Comparison of ENCODE assay signal across 22 mouse cellular contexts in the genomic region with DNA sequence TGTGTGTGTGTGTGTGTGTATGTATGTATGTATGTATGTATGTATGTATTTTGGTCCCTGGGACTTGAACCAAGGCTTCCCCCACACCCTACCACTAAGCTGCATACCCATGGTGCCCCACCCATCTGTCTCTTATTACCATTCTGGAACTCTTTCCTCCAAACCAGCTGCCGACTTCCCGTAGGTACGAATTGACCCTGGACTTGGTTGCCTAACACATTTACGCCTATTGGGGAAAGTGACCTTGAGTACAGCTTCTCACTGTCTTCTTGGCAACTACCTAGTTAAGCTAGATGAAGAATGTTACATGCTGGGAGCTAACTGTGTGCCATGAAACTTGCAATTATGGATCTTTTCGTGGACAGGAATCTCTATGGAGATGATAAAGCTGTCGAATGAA. TPM values are rescaled to one million over a fixed set of nuclear protein-coding genes. Genes with fewer than 3 reads are reported as not detected.
DNase-seq lines count a peak whose midpoint lies in the region; ATAC-seq and TF ChIP-seq lines count a peak whose summit lies in the region.
"Had no signal": no experiment of that assay in that cellular context is flagged by ENCODE, and none has a peak within 500 bp of the region (broad histone marks: within the 10 kb centered on the region; RNA-seq: fewer than 3 reads in every experiment).

No protein-coding gene starts in this region.

- no peak overlapping the region for H3K9ac ChIP-seq in midbrain, embryonic 11.5 days (ENCODE audit: low read length)
- H3K9ac ChIP-seq in midbrain, embryonic 15.5 days, result no peak overlapping the region
- H3K9ac ChIP-seq: embryonic facial prominence, embryonic 13.5 days; forebrain, embryonic 12.5 days; hindbrain, embryonic 12.5 days had no signal

- WGBS in kidney, adult 2 months, result 73% methylated on average over 6 of the region's 6 CpGs
- WGBS in midbrain, embryonic 11.5 days, result 91% methylated on average over 6 of the region's 6 CpGs
- 96% methylated on average over 6 of the region's 6 CpGs for WGBS in midbrain, embryonic 15.5 days
- 39% methylated on average over 6 of the region's 6 CpGs for WGBS in small intestine, adult 2 months

- peak overlapping the region; percentile 72 for H3K27ac ChIP-seq in kidney, adult 2 months (ENCODE audit: insufficient read depth, low read depth, low read length)
- no peak overlapping the region for H3K27ac ChIP-seq in midbrain, embryonic 11.5 days (ENCODE audit: low read depth, low read length)
- H3K27ac ChIP-seq in midbrain, embryonic 15.5 days, result no peak overlapping the region
- H3K27ac ChIP-seq in small intestine, adult 2 months (ENCODE audit: insufficient read depth, low read depth, low read length), result peak overlapping the region; percentile 93
- H3K27ac ChIP-seq: embryonic facial prominence, embryonic 13.5 days; forebrain, embryonic 12.5 days; heart, adult 2 months; hindbrain, embryonic 12.5 days had no signal

- no peaks in the 10 kb centered on the region for H3K27me3 ChIP-seq in kidney, adult 2 months (replicated peaks; ENCODE audit: control insufficient read depth, insufficient read depth, low read length)
- no peaks in the 10 kb centered on the region for H3K27me3 ChIP-seq in midbrain, embryonic 11.5 days (ENCODE audit: control insufficient read depth, insufficient read depth, low read length)
- H3K27me3 ChIP-seq in midbrain, embryonic 15.5 days (replicated peaks), result no peaks in the 10 kb centered on the region
- no peaks in the 10 kb centered on the region for H3K27me3 ChIP-seq in small intestine, adult 2 months (ENCODE audit: control insufficient read depth, insufficient read depth, low read length)
- H3K27me3 ChIP-seq: embryonic facial prominence, embryonic 13.5 days; forebrain, embryonic 12.5 days; hindbrain, embryonic 12.5 days had no signal

- H3K9me3 ChIP-seq in midbrain, embryonic 11.5 days (ENCODE audit: control insufficient read depth, low read length), result no peaks in the 10 kb centered on the region
- no peaks in the 10 kb centered on the region for H3K9me3 ChIP-seq in midbrain, embryonic 15.5 days
- H3K9me3 ChIP-seq: embryonic facial prominence, embryonic 13.5 days; forebrain, embryonic 12.5 days; hindbrain, embryonic 12.5 days had no signal

- no peak for TF ChIP-seq CTCF in kidney, adult 2 months (conservative IDR thresholded peaks at IDR 0.05; ENCODE audit: insufficient read depth, insufficient read length, low read depth, low read length)
- TF ChIP-seq CTCF in small intestine, adult 2 months (IDR thresholded peaks at IDR 0.05; ENCODE audit: extremely low read depth, insufficient read length, insufficient replicate concordance, low read depth, low read length), result no peak

- TF ChIP-seq POLR2A in kidney, adult 2 months (IDR thresholded peaks at IDR 0.05; ENCODE audit: low read depth, low read length), result no peak
- TF ChIP-seq POLR2A in small intestine, adult 2 months (IDR thresholded peaks at IDR 0.05; ENCODE audit: low read depth, low read length), result no peak

- DNase-seq in heart, adult 11 months, result peak; percentile 80
- no peak for DNase-seq in heart, adult 9 months (ENCODE audit: low spot score in 2 of 2)
- DNase-seq in kidney, adult 2 months, result peak; percentile 13
- DNase-seq in kidney, postnatal 14 days, result no peak
- DNase-seq in midbrain, embryonic 11.5 days (ENCODE audit: low spot score, missing footprints), result peak; percentile 21
- no peak for DNase-seq in spleen, postnatal 14 days (ENCODE audit: low spot score in 2 of 2)
- DNase-seq: cerebellum, adult 11 months; cerebellum, adult 9-11 months; cerebellum, postnatal 36 days; heart, postnatal 10 days; heart, postnatal 4 days had no signal

- H3K4me1 ChIP-seq in kidney, adult 2 months (ENCODE audit: control insufficient read depth, insufficient read depth, low read length), result peaks cover 8% of the 10 kb centered on the region; the same call in 1 of the 2 replicates
- H3K4me1 ChIP-seq in midbrain, embryonic 11.5 days (ENCODE audit: control insufficient read depth, insufficient read depth, low read length), result no peaks in the 10 kb centered on the region
- H3K4me1 ChIP-seq in midbrain, embryonic 15.5 days, result no peaks in the 10 kb centered on the region
- H3K4me1 ChIP-seq in small intestine, adult 2 months (ENCODE audit: control insufficient read depth, insufficient read depth, insufficient read length, low read length), result peaks cover 23% of the 10 kb centered on the region; the same call in 1 of the 2 replicates
- H3K4me1 ChIP-seq: embryonic facial prominence, embryonic 13.5 days; forebrain, embryonic 12.5 days; hindbrain, embryonic 12.5 days had no signal

- no peak overlapping the region for H3K4me3 ChIP-seq in kidney, adult 2 months (ENCODE audit: insufficient read depth, low read depth, low read length)
- no peak overlapping the region for H3K4me3 ChIP-seq in midbrain, embryonic 11.5 days (ENCODE audit: low read depth, low read length)
- no peak overlapping the region for H3K4me3 ChIP-seq in midbrain, embryonic 15.5 days
- no peak overlapping the region for H3K4me3 ChIP-seq in small intestine, adult 2 months (ENCODE audit: low read depth, low read length)
- H3K4me3 ChIP-seq: embryonic facial prominence, embryonic 13.5 days; forebrain, embryonic 12.5 days; heart, adult 2 months; hindbrain, embryonic 12.5 days had no signal

- ATAC-seq in midbrain, embryonic 11.5 days (ENCODE audit: low FRiP score), result no peak
- ATAC-seq in midbrain, embryonic 15.5 days (replicated peaks), result no peak
- ATAC-seq: forebrain, embryonic 16.5 days; hindbrain, embryonic 16.5 days; inflammation-experienced regulatory T-cells, adult 6 months had no signal

- H3K36me3 ChIP-seq in kidney, adult 2 months (ENCODE audit: control insufficient read depth, insufficient read depth, low read length), result no peaks in the 10 kb centered on the region; the same call in 1 of the 2 replicates
- no peaks in the 10 kb centered on the region for H3K36me3 ChIP-seq in midbrain, embryonic 11.5 days (ENCODE audit: control insufficient read depth, insufficient read depth, low read length)
- peaks cover 30% of the 10 kb centered on the region for H3K36me3 ChIP-seq in midbrain, embryonic 15.5 days (replicated peaks)
- H3K36me3 ChIP-seq in small intestine, adult 2 months (ENCODE audit: control insufficient read depth, insufficient read depth, low read length), result peaks cover 21% of the 10 kb centered on the region

- no peak overlapping the region for H3K4me2 ChIP-seq in midbrain, embryonic 11.5 days
- no peak overlapping the region for H3K4me2 ChIP-seq in midbrain, embryonic 15.5 days
- H3K4me2 ChIP-seq: embryonic facial prominence, embryonic 13.5 days; forebrain, embryonic 12.5 days; hindbrain, embryonic 12.5 days had no signal

RNA-seq across cellular contexts. Expression of a gene that starts 9.1 kb away (rescaled TPM):
- polyA plus RNA-seq in kidney, adult 2 months (2012; rRNA removed), result not detected in 2 replicates
- not detected in 2 replicates for polyA plus RNA-seq in midbrain, embryonic 11.5 days (2014; fragmentation: Nextera tagmentation; extraction: Ambion mirVana)
- polyA plus RNA-seq in midbrain, embryonic 15.5 days (2015; fragmentation: Nextera tagmentation; extraction: Ambion mirVana), result not detected in 2 replicates
- not detected in 2 replicates for polyA plus RNA-seq in small intestine, adult 2 months (2012; rRNA removed)
- polyA plus RNA-seq: embryonic facial prominence, embryonic 13.5 days; forebrain, embryonic 12.5 days; forebrain, embryonic 16.5 days; frontal cortex, adult 2 months; heart, adult 2 months; heart, embryonic 14.5 days; hindbrain, embryonic 12.5 days; hindbrain, embryonic 16.5 days; inflammation-experienced regulatory T-cells, adult 6 months had no signal

RNA-seq across cellular contexts. Expression of a gene that starts 50.0 kb away (rescaled TPM):
- 0.45 TPM in 2 replicates for polyA plus RNA-seq in kidney, adult 2 months (2012; rRNA removed)
- 0.17 TPM in 1 of 2 replicates, not detected in the other for polyA plus RNA-seq in midbrain, embryonic 11.5 days (2014; fragmentation: Nextera tagmentation; extraction: Ambion mirVana)
- 0.50 and 0.99 TPM in 2 replicates for polyA plus RNA-seq in midbrain, embryonic 15.5 days (2015; fragmentation: Nextera tagmentation; extraction: Ambion mirVana)
- 0.36 and 1.4 TPM in 2 replicates for polyA plus RNA-seq in small intestine, adult 2 months (2012; rRNA removed)
- polyA plus RNA-seq: heart, embryonic 14.5 days had no signal

Comparison
In these comparisons a context has a peak if more than half of its experiments do, and no peak if none do; other contexts are left out.
1. DNase-seq: peak in heart, adult 11 months (single experiment), kidney, adult 2 months (single experiment) and midbrain, embryonic 11.5 days (single experiment); none in heart, adult 9 months (0 of 2), kidney, postnatal 14 days (single experiment) and spleen, postnatal 14 days (0 of 2).
2. H3K27ac ChIP-seq: peak in kidney, adult 2 months (single experiment) and small intestine, adult 2 months (single experiment); none in midbrain, embryonic 11.5 days (single experiment) and midbrain, embryonic 15.5 days (single experiment).